Mouse (Mus musculus) skeletal muscle tissue, adult 2 months (tissue): ENCODE results near the gene Prkcq.
"Not testable (repeated sequence)": the region's sequence is repeated elsewhere in the genome, so short reads cannot be mapped to it uniquely, and the experiment has no call there.

Experiments used
- DNase-seq: peaks from one replicate; pipeline ENCODE4 v3.0.0-alpha.2; 2012; ENCODE audit warnings: low read depth, low spot score

The Prkcq gene

GRCm38 (mm10) chr2:11290931-11291330 lies 119.0 kb downstream of the Prkcq start:
- no peak for DNase-seq

GRCm38 (mm10) chr2:11291570-11292405 lies 119.9 kb downstream of the Prkcq start:
- DNase-seq: no peak

- no peak for DNase-seq
These were observed 121.2 kb downstream of the Prkcq start for GRCm38 (mm10) chr2:11293144-11293543.

GRCm38 (mm10) chr2:11294643-11295191 lies 122.8 kb downstream of the Prkcq start:
- DNase-seq: no peak

- DNase-seq: no peak
These were observed 126.9 kb downstream of the Prkcq start for GRCm38 (mm10) chr2:11298811-11299210.

GRCm38 (mm10) chr2:11299366-11299765 lies 127.5 kb downstream of the Prkcq start:
- no peak for DNase-seq

- DNase-seq: no peak
These were observed 128.5 kb downstream of the Prkcq start for GRCm38 (mm10) chr2:11300362-11300761.

- DNase-seq: peak; percentile 20
These were observed 148.3 kb downstream of the Prkcq start for GRCm38 (mm10) chr2:11320241-11320640.

- no peak for DNase-seq
These were observed 150.5 kb downstream of the Prkcq start for GRCm38 (mm10) chr2:11322396-11322795.

GRCm38 (mm10) chr2:11327280-11327679 lies 155.4 kb downstream of the Prkcq start:
- DNase-seq: no peak

- no peak for DNase-seq
These were observed 157.7 kb downstream of the Prkcq start for GRCm38 (mm10) chr2:11329407-11330224.

- peak; percentile 78 for DNase-seq
These were observed 159.9 kb downstream of the Prkcq start for GRCm38 (mm10) chr2:11331528-11332446.

- DNase-seq: no peak
These were observed 160.6 kb downstream of the Prkcq start for GRCm38 (mm10) chr2:11332469-11332868.

GRCm38 (mm10) chr2:11333301-11334017 lies 161.6 kb downstream of the Prkcq start:
- peak; percentile 30 for DNase-seq

GRCm38 (mm10) chr2:11336320-11336719 lies 164.4 kb downstream of the Prkcq start:
- no peak for DNase-seq

- DNase-seq: peak; percentile 65
These were observed 167.3 kb downstream of the Prkcq start for GRCm38 (mm10) chr2:11338931-11339839.

GRCm38 (mm10) chr2:11344691-11345090 lies 172.8 kb downstream of the Prkcq start:
- no peak for DNase-seq

GRCm38 (mm10) chr2:11346419-11346818 lies 174.5 kb downstream of the Prkcq start:
- DNase-seq: not testable (repeated sequence)

- DNase-seq: no peak
These were observed 175.9 kb downstream of the Prkcq start for GRCm38 (mm10) chr2:11347791-11348190.
